Mouse (Mus musculus) frontal cortex, adult (tissue): ENCODE measurements at regions not wholly inside any gene's neighbourhood (a gene's known extent, or its start where the extent isn't known, plus 50 kb on each side); places are given as distances from the start of the nearest gene placed in this dataset.

Experiments
- ATAC-seq: cut with Nextera tagmentation; 2 replicates; pipeline ENCODE4 v1.9.2; 2017; ENCODE audit warnings: mild to moderate bottlenecking, moderate library complexity, mixed read lengths; ENCODE audit not compliant: low TSS enrichment

DNA sequence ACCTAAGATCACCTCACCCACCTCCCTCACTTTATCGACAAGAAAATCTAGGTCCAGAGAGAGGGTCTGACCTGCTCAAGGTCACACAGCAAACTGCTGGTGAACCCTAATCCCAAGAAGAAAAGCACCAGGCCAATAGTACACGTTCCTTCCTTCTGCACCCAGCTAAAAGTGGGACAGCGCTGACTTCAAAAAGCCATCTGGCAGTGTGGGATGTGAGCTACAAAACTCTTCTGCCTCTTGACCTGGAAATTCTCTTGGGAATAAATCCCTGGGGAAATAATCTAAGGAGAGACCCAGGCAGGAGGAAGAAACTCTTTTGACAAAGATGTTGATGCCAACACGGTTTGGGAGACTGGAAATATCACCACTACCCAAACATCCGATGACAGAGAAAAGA is 175.4 kb downstream of the Cct6b start:
- peak; percentile 77 for ATAC-seq

- ATAC-seq = peak; percentile 83
These were observed 184.2 kb downstream of the Cct6b start for GRCm38 (mm10) chr11:82579841-82580415.

DNA sequence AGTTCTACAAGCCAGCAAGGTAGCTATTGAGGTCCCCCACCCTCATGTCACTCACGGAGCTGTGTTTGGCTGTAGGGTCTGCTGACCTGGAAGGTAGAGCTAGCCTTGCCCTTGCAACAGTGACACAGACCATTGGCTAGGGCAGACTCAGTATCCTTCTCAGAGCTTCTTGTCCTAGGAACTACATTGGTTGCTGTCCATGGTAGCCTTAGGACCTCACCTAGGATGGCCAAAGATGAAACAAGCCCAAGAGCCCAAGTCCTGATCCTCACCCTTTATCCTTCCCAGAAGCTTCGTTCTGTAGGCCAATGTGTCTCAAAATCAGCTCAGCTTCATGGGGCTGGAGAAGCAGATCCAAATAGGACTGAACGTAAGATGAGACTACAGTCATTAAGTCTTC is 187.3 kb downstream of the Tmem132e start:
- ATAC-seq = no peak

DNA sequence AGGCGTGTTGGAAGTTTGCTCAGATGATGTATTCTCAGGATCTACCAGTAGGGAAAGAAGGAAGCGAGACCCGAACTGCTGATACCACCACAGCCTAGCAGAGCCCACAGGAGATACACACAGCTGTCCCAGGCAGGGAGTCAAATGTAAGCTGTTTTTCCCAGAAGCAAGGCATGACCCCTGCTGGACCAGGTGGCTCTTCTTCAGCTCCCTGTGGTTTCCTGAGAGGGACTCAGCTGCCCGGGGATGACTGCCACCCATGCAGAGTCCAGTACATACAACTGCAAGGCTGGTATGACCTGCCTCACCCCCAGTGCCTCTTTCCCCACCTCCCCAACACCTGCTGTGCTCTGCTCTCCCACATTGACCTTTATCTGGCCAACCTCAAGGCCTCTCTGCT is 184.4 kb downstream of the Tmem132e start:
- ATAC-seq = no peak

GRCm38 (mm10) chr11:82571525-82571924 is 182.8 kb downstream of the Tmem132e start:
- ATAC-seq = no peak

DNA sequence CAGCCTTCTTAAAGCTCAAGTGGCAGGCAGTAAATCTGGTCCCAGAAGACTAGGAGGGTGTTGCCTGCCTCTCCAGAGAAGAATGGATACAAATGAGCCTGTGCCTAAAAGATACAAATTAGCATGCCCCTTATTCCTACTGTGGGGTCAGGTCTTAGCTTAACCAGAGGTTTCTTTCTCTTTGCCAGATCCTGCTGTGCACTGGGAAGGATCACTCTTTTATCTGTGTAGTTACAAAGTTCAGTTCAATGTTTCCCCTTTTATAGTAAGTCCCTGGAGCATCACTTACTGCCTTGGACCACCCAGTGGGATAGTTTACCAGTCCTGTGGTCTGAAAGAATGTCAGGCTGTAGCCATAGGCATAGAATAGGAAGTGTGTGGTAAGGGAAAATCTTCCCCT is 181.1 kb downstream of the Tmem132e start:
- ATAC-seq = no peak

DNA sequence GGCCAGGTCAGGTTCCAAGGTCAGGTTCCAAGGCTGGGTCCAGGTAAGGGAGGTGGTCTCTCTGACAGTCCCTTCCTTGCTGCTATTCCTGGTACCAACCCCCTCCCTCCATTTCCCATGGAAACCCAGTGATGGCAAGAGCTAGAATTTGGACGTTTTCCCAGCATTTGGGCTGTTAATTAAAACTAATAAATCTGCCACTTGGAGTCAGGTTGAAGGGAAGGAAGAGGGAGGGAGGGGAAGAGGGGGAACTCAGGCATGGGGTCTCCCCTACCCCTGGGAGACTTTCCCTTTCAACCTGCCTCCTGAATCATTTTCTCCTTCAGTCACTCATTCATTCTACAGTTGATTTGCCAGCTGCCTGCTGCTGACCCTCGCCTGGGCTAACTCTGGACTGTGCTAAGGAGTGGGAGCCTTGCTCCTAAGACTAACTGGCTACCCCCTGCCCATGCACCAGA is 179.5 kb downstream of the Tmem132e start:
- no peak for ATAC-seq

GRCm38 (mm10) chr11:82567014-82567685 is 178.4 kb downstream of the Tmem132e start:
- no peak; the same call in 1 of the 2 replicates for ATAC-seq

GRCm38 (mm10) chr11:82566092-82566491 is 177.4 kb downstream of the Tmem132e start:
- ATAC-seq = no peak

- peak; percentile 52; the same call in 1 of the 2 replicates for ATAC-seq
These were observed 175.5 kb downstream of the Tmem132e start for GRCm38 (mm10) chr11:82564181-82564580.

GRCm38 (mm10) chr11:82542028-82542427 is 153.3 kb downstream of the Tmem132e start:
- no peak for ATAC-seq

DNA sequence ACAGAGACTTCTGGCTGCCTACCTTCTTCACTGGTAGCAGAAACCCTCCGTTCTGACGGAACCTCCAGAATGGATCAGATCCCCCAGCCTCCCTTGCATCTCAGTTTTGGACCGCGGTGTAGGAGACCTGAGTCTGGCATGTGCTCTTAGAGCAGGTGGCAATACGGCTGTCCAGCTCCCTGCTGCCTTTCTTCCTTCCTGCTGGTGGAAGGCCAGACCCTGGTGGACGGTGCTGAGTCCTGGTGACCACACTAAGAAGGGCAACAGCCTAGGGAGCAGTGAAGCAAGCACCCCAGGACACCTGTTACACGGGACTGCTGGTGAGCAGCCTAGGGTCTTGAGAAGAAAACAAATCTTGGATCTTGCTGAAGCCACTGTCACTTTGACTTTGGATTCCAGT is 152.7 kb downstream of the Tmem132e start:
- ATAC-seq = no peak

DNA sequence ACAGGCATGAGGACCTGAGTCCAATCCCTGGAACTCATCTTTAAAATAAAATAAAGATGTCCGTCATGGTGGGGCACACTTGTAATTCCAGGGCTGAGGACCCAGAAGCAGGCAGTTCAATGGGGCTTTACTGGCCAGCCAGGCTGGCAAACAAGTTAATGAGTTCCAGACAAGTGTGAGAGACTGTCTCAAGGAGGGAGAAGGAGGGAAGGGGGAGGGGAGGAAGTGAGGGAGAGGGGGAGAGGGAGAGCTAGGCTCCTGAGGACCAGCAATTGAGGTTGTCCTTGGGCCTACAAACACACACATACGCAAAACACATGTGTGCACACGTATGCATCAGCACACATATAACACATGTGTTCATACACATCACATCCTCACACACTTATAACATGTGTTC is 149.2 kb downstream of the Tmem132e start:
- ATAC-seq = no peak

DNA sequence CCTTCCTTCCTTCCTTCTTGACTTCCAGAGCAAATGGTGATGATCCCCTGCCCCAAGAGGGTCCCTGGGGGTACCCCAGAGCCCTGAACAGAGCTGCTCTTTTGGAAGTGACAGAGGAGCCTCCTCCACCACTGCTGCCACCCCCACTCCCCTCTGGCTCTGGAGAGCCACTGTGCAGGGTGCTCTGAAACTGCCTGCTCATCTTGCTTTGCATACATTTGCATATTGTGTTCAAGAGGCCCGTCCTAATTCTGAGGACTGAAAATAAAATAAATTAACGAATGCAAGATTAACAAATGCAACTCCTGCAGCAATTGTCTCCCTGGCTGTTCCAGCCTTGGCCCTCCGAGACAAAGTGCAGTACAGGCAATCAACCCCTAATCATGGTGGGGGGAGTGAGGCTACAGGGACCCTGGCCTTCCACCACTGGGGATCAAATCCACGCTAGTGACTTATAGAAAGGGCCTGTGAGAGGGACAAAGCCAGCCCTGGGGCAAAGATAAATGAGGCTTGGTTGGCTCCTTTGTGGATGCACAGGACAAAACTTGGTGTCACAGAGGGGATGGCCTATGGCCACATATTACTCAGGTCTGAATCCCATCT is 134.6 kb downstream of the Tmem132e start:
- ATAC-seq = peak; percentile 92

- ATAC-seq = peak; percentile 65; the same call in 1 of the 2 replicates
These were observed 132.7 kb downstream of the Tmem132e start for GRCm38 (mm10) chr11:82521383-82521782.

DNA sequence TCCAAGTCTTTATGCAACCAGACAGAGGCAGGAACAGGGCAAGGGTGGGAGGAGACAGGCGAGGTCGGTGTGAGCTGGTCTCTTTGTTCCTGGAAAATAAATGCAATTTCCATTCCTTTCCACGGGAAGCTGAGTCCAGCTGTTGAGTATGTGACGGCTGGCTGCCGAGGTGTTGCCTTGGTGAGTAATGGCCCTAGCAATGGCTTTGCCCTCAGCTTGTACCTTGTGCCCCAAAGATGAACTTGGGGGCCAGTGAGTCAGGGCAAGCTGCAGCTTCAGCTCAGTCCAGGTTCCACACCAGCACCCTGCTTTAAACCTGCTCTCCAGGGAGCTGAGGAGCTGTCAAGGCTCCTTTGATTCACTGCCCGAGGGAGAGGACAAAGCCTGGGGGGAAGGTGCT is 130.0 kb downstream of the Tmem132e start:
- no peak for ATAC-seq

GRCm38 (mm10) chr11:82514526-82515144 is 125.9 kb downstream of the Tmem132e start:
- ATAC-seq = no peak

- ATAC-seq = no peak
These were observed 119.9 kb downstream of the Tmem132e start for GRCm38 (mm10) chr11:82508564-82508963.
